33 mouse cellular contexts compared by ENCODE assay signal in genomic region chr7:24286916-24287315, GRCm38 (mm10). TPM values are rescaled to one million over a fixed set of nuclear protein-coding genes. Genes with fewer than 3 reads are reported as not detected.
"Had no signal": no experiment of that assay in that cellular context is flagged by ENCODE, and none has a peak within 500 bp of the region (broad histone marks: within the 10 kb centered on the region; RNA-seq: fewer than 3 reads in every experiment).

No protein-coding gene starts in this region.

- H3K27ac ChIP-seq: gastrocnemius, adult 2 months; hindbrain, embryonic 10.5 days; hindbrain, embryonic 12.5 days; hindbrain, embryonic 14.5 days; layer of hippocampus, adult 2 months; left cerebral cortex, adult 2 months; limb, embryonic 10.5 days; limb, embryonic 12.5 days; liver, embryonic 13.5 days; liver, embryonic 15.5 days had no signal

- H3K4me2 ChIP-seq: heart, embryonic 12.5 days; hindbrain, embryonic 12.5 days; hindbrain, embryonic 14.5 days; limb, embryonic 12.5 days; liver, embryonic 11.5 days; liver, embryonic 13.5 days; liver, embryonic 15.5 days had no signal

- DNase-seq: gastrocnemius, adult 2 months; gastrocnemius, postnatal 10 days; gastrocnemius, postnatal 25 days; heart, postnatal 10 days; heart, postnatal 4 days; kidney, adult 18-20 months; kidney, adult 8-10 months; kidney, postnatal 10 days; kidney, postnatal 25 days; kidney, postnatal 4 days; liver; liver, embryonic 13.5 days had no signal

- H3K4me1 ChIP-seq: heart, embryonic 12.5 days; hindbrain, embryonic 10.5 days; hindbrain, embryonic 12.5 days; limb, embryonic 10.5 days; limb, embryonic 12.5 days; liver, embryonic 13.5 days; liver, embryonic 15.5 days had no signal

- H3K4me3 ChIP-seq: gastrocnemius, adult 2 months; heart, embryonic 12.5 days; hindbrain, embryonic 10.5 days; hindbrain, embryonic 12.5 days; layer of hippocampus, adult 2 months; left cerebral cortex, adult 2 months; limb, embryonic 10.5 days; limb, embryonic 12.5 days; liver, embryonic 13.5 days; liver, embryonic 15.5 days had no signal

- H3K9me3 ChIP-seq: hindbrain, embryonic 12.5 days; limb, embryonic 10.5 days; liver, embryonic 13.5 days; liver, embryonic 15.5 days had no signal

- H3K9ac ChIP-seq: heart, embryonic 12.5 days; hindbrain, embryonic 12.5 days; hindbrain, embryonic 14.5 days; limb, embryonic 12.5 days; liver, embryonic 13.5 days; liver, embryonic 15.5 days had no signal

- H3K27me3 ChIP-seq: heart, embryonic 12.5 days; hindbrain, embryonic 12.5 days; limb, embryonic 12.5 days; liver, embryonic 13.5 days; liver, embryonic 15.5 days had no signal

- ATAC-seq: hindbrain, embryonic 16.5 days; inflammation-experienced regulatory T-cells, adult 6 months; intestine, postnatal 0 days had no signal

RNA-seq across cellular contexts. Expression of gene Tescl, which starts 46.8 kb away (rescaled TPM):
- total RNA-seq: gastrocnemius, adult 2 months; gastrocnemius, postnatal 10 days; gastrocnemius, postnatal 25 days; granulocyte monocyte progenitor cell, adult 5-6 weeks; heart, postnatal 25 days; layer of hippocampus, adult 2 months; layer of hippocampus, postnatal 10 days; layer of hippocampus, postnatal 25 days; left cerebral cortex, adult 2 months; left cerebral cortex, postnatal 14 days; left cerebral cortex, postnatal 36 days had no signal
- polyA plus RNA-seq: frontal cortex, adult 2 months; heart, embryonic 12.5 days; heart, embryonic 14.5 days; hindbrain, embryonic 12.5 days; inflammation-experienced regulatory T-cells, adult 6 months; intestine, postnatal 0 days; limb, embryonic 10.5 days; liver, embryonic 11.5 days; liver, embryonic 13.5 days; liver, embryonic 15.5 days had no signal
